Mouse (Mus musculus): ENCODE results near the gene Lcn10.

GRCm38 (mm10) chr2:25708121-25708520, 25.6 kb downstream of the Lcn10 start:
- no peak for TF ChIP-seq CTCF (IDR thresholded peaks at IDR 0.05; ENCODE audit: low read depth, low read length)
- no peak for TF ChIP-seq POLR2A (IDR thresholded peaks at IDR 0.05; ENCODE audit: insufficient read depth, low read length)
- TF ChIP-seq EP300 (IDR thresholded peaks at IDR 0.05; ENCODE audit: insufficient read depth, low read depth, low read length) = no peak
